Mouse (Mus musculus) hindbrain, embryonic 15.5 days (tissue): ENCODE results near the gene Mxd3. TPM values are rescaled to one million over a fixed set of nuclear protein-coding genes. Genes with fewer than 3 reads are reported as not detected.

Source experiments
- ATAC-seq: fragments of 200-750 bp; cut with Nextera tagmentation; 2 replicates; pipeline ENCODE4 v1.8.0; 2017; ENCODE audit warnings: low read depth, moderate number of reproducible peaks, moderate TSS enrichment; ENCODE audit not compliant: low FRiP score
- H3K27ac ChIP-seq: fragments of 300-500 bp; sonication (generic); replicated peaks from 2 replicates; pipeline ENCODE4 v1.5.1; 2015; ENCODE audit warnings: mild to moderate bottlenecking, inconsistent platforms
- H3K27me3 ChIP-seq: fragments of 300-500 bp; sonication (generic); 2 replicates; pipeline ENCODE4 v1.6.1; 2015; ENCODE audit warnings: control low read depth, inconsistent platforms
- H3K36me3 ChIP-seq: fragments of 300-500 bp; sonication (generic); 2 replicates; pipeline ENCODE4 v1.6.1; 2015; ENCODE audit warnings: control low read depth, inconsistent platforms
- H3K4me1 ChIP-seq: fragments of 300-500 bp; sonication (generic); replicated peaks from 2 replicates; pipeline ENCODE4 v1.6.1; 2015; ENCODE audit warnings: control low read depth, inconsistent platforms
- H3K4me2 ChIP-seq: fragments of 300-500 bp; sonication (generic); 2 replicates; pipeline ENCODE4 v1.6.1; 2015; ENCODE audit warnings: moderate library complexity, mild to moderate bottlenecking, inconsistent platforms
- H3K4me3 ChIP-seq: fragments of 300-500 bp; sonication (generic); 2 replicates; pipeline ENCODE4 v1.5.1; 2015; ENCODE audit warnings: mild to moderate bottlenecking, inconsistent platforms
- H3K9ac ChIP-seq: fragments of 300-500 bp; sonication (generic); 2 replicates; pipeline ENCODE4 v1.6.1; 2015; ENCODE audit warnings: inconsistent platforms
- H3K9me3 ChIP-seq: fragments of 300-500 bp; sonication (generic); 2 replicates; pipeline ENCODE4 v1.6.1; 2016; ENCODE audit warnings: control low read depth, inconsistent platforms
- WGBS: fragments of 180-500 bp; shearing (Covaris S2); methylation state at CpG from one replicate; pipeline ENCODE4 v1.1.7; 2015; 5-methylcytosine and 5-hydroxymethylcytosine counted together
- polyA plus RNA-seq: library from polyadenylated mRNA; unstranded; fragments of >200 nt; fragmentation: Nextera tagmentation; extraction: Ambion mirVana; gene quantifications from 2 replicates; pipeline ENCODE4 v1.2.1, GENCODE M21; 2015

Mxd3 gene
- polyA plus RNA-seq, 1 experiment from 2014 or later = 11.3 TPM

- H3K27me3 ChIP-seq = 0 out of 2 replicates have a peak, but pooled peaks cover 2% of the 10 kb centered on the region
- H3K9ac ChIP-seq = peak overlapping the region; percentile 88
- peak; percentile 45; the same call in 1 of the 2 replicates for ATAC-seq
- peaks cover 11% of the 10 kb centered on the region; the same call in 1 of the 2 replicates for H3K36me3 ChIP-seq
- H3K4me1 ChIP-seq = peaks cover 29% of the 10 kb centered on the region
- H3K4me2 ChIP-seq = peak overlapping the region; percentile 90
- WGBS = 1% methylated on average over 32 of the region's 32 CpGs
- peak overlapping the region; percentile 88 for H3K27ac ChIP-seq
- peak overlapping the region; percentile 67 for H3K4me3 ChIP-seq
- H3K9me3 ChIP-seq = no peaks in the 10 kb centered on the region
Measured at GRCm38 (mm10) chr13:55361974-55362452, 32.4 kb upstream of the Mxd3 start.

GRCm38 (mm10) chr13:55361145-55361544 is 31.5 kb upstream of the Mxd3 start:
- ATAC-seq = no peak
- Histone ChIP-seq H3K36me3 (peaks cover 12% of the 10 kb centered on the region), H3K27ac (no peak overlapping the region), H3K4me2 (peak overlapping the region; percentile 90), H3K4me3 (peak overlapping the region; percentile 67), H3K9me3 (no peaks in the 10 kb centered on the region), H3K27me3 (0 out of 2 replicates have a peak, but pooled peaks cover 2% of the 10 kb centered on the region), H3K9ac (peak overlapping the region; percentile 88), H3K4me1 (peaks cover 29% of the 10 kb centered on the region)

- H3K9me3 ChIP-seq = no peaks in the 10 kb centered on the region
- H3K4me3 ChIP-seq = no peak overlapping the region
- no peak overlapping the region for H3K9ac ChIP-seq
- H3K27me3 ChIP-seq = no peaks in the 10 kb centered on the region
- H3K36me3 ChIP-seq = peaks cover 73% of the 10 kb centered on the region
- no peaks in the 10 kb centered on the region for H3K4me1 ChIP-seq
- ATAC-seq = 0 out of 2 replicates have a peak, but pooled peaks have one; percentile 27
- no peak overlapping the region for H3K27ac ChIP-seq
- 90% methylated on average over 11 of the region's 11 CpGs for WGBS
- H3K4me2 ChIP-seq = no peak overlapping the region
Measured at GRCm38 (mm10) chr13:55346745-55347144, 17.1 kb upstream of the Mxd3 start.

GRCm38 (mm10) chr13:55344286-55344685 is 14.7 kb upstream of the Mxd3 start:
- peaks cover 54% of the 10 kb centered on the region for H3K36me3 ChIP-seq

GRCm38 (mm10) chr13:55342469-55342868 is 12.8 kb upstream of the Mxd3 start:
- no peaks in the 10 kb centered on the region for H3K27me3 ChIP-seq
- peaks cover 39% of the 10 kb centered on the region for H3K36me3 ChIP-seq
- no peaks in the 10 kb centered on the region for H3K4me1 ChIP-seq
- H3K9ac ChIP-seq = no peak overlapping the region
- H3K4me2 ChIP-seq = no peak overlapping the region
- no peaks in the 10 kb centered on the region for H3K9me3 ChIP-seq
- no peak for ATAC-seq
- 45% methylated on average over 11 of the region's 11 CpGs for WGBS
- H3K4me3 ChIP-seq = no peak overlapping the region
- no peak overlapping the region for H3K27ac ChIP-seq

More at GRCm38 (mm10) chr13:55344286-55344685, 14.7 kb upstream of the Mxd3 start:
- H3K27ac ChIP-seq = no peak overlapping the region
- no peak overlapping the region for H3K4me3 ChIP-seq
- H3K4me1 ChIP-seq = no peaks in the 10 kb centered on the region
- H3K9me3 ChIP-seq = no peaks in the 10 kb centered on the region
- no peaks in the 10 kb centered on the region for H3K27me3 ChIP-seq
- WGBS = 88% methylated on average over 7 of the region's 7 CpGs
- H3K4me2 ChIP-seq = no peak overlapping the region
- ATAC-seq = no peak
- H3K9ac ChIP-seq = no peak overlapping the region

GRCm38 (mm10) chr13:55339259-55339658 is 9.6 kb upstream of the Mxd3 start:
- H3K4me1 ChIP-seq = no peaks in the 10 kb centered on the region
- 44% methylated on average over 2 of the region's 2 CpGs for WGBS
- peaks cover 7% of the 10 kb centered on the region; the same call in 1 of the 2 replicates for H3K36me3 ChIP-seq
- H3K27ac ChIP-seq = no peak overlapping the region
- no peak overlapping the region for H3K4me2 ChIP-seq
- H3K9me3 ChIP-seq = no peaks in the 10 kb centered on the region
- no peak for ATAC-seq
- H3K9ac ChIP-seq = no peak overlapping the region
- no peaks in the 10 kb centered on the region for H3K27me3 ChIP-seq
- H3K4me3 ChIP-seq = no peak overlapping the region

GRCm38 (mm10) chr13:55338131-55339054 is 8.8 kb upstream of the Mxd3 start:
- 54% methylated on average over 12 of the region's 12 CpGs for WGBS
- H3K27ac ChIP-seq = no peak overlapping the region
- no peak for ATAC-seq
- H3K4me1 ChIP-seq = no peaks in the 10 kb centered on the region
- H3K9me3 ChIP-seq = no peaks in the 10 kb centered on the region
- H3K36me3 ChIP-seq = no peaks in the 10 kb centered on the region
- no peaks in the 10 kb centered on the region for H3K27me3 ChIP-seq
- H3K9ac ChIP-seq = no peak overlapping the region
- no peak overlapping the region for H3K4me2 ChIP-seq
- H3K4me3 ChIP-seq = no peak overlapping the region

- no peak for ATAC-seq
- WGBS = 66% methylated on average over 10 of the region's 10 CpGs
- H3K9ac ChIP-seq = no peak overlapping the region
Measured at GRCm38 (mm10) chr13:55337341-55337975, 7.8 kb upstream of the Mxd3 start.

GRCm38 (mm10) chr13:55335701-55336100 is 6.1 kb upstream of the Mxd3 start:
- H3K27me3 ChIP-seq = no peaks in the 10 kb centered on the region
- no peak overlapping the region for H3K27ac ChIP-seq
- no peak for ATAC-seq
- no peak overlapping the region for H3K4me2 ChIP-seq
- H3K36me3 ChIP-seq = no peaks in the 10 kb centered on the region
- no peaks in the 10 kb centered on the region for H3K9me3 ChIP-seq
- H3K4me3 ChIP-seq = no peak overlapping the region
- H3K4me1 ChIP-seq = peaks cover 2% of the 10 kb centered on the region
- H3K9ac ChIP-seq = no peak overlapping the region
- WGBS = 80% methylated on average over 4 of the region's 4 CpGs

More at GRCm38 (mm10) chr13:55337341-55337975, 7.8 kb upstream of the Mxd3 start:
- Histone ChIP-seq H3K27ac (no peak overlapping the region), H3K4me2 (no peak overlapping the region), H3K27me3 (no peaks in the 10 kb centered on the region), H3K36me3 (no peaks in the 10 kb centered on the region), H3K4me3 (no peak overlapping the region), H3K9me3 (no peaks in the 10 kb centered on the region), H3K4me1 (no peaks in the 10 kb centered on the region)

- Histone ChIP-seq H3K9me3 (no peaks in the 10 kb centered on the region), H3K36me3 (no peaks in the 10 kb centered on the region), H3K9ac (no peak overlapping the region), H3K27me3 (no peaks in the 10 kb centered on the region), H3K4me2 (no peak overlapping the region), H3K4me1 (peaks cover 25% of the 10 kb centered on the region), H3K27ac (no peak overlapping the region), H3K4me3 (no peak overlapping the region)
- whole genome bisulfite sequencing = 87% methylated on average over 3 of the region's 3 CpGs
- ATAC-seq = no peak
Measured at GRCm38 (mm10) chr13:55332331-55332730, 2.7 kb upstream of the Mxd3 start.

GRCm38 (mm10) chr13:55330567-55331400 is 1.2 kb upstream of the Mxd3 start:
- peak overlapping the region; percentile 80 for H3K4me3 ChIP-seq
- no peaks in the 10 kb centered on the region for H3K9me3 ChIP-seq
- no peaks in the 10 kb centered on the region for H3K36me3 ChIP-seq
- peak overlapping the region; percentile 59 for H3K9ac ChIP-seq
- H3K4me1 ChIP-seq = peaks cover 30% of the 10 kb centered on the region
- ATAC-seq = no peak; the same call in 1 of the 2 replicates
- WGBS = 48% methylated on average over 14 of the region's 14 CpGs
- no peaks in the 10 kb centered on the region for H3K27me3 ChIP-seq
- H3K4me2 ChIP-seq = peak overlapping the region; percentile 81
- peak overlapping the region; percentile 82 for H3K27ac ChIP-seq
